Mouse (Mus musculus) neural tube, embryonic 11.5 days (tissue): ENCODE measurements around the gene Plbd1. TPM values are rescaled to one million over a fixed set of nuclear protein-coding genes. Genes with fewer than 3 reads are reported as not detected.

Experiments used
- ATAC-seq: fragments of 200-750 bp; cut with Nextera tagmentation; 2 replicates; pipeline ENCODE4 v1.8.0; 2017; ENCODE audit warnings: moderate number of reproducible peaks, mild to moderate bottlenecking, moderate TSS enrichment, moderate library complexity; ENCODE audit not compliant: insufficient read depth, low FRiP score, low TSS enrichment
- DNase-seq: peaks from one replicate; pipeline ENCODE4 v3.0.0-alpha.2; 2015; ENCODE audit warnings: low spot score
- H3K27ac ChIP-seq: fragments of 300-500 bp; sonication (generic); 2 replicates; pipeline ENCODE4 v1.5.1; 2014; ENCODE audit warnings: low read depth, mild to moderate bottlenecking, low read length
- H3K27me3 ChIP-seq: fragments of 300-500 bp; sonication (generic); 2 replicates; pipeline ENCODE4 v1.6.1; 2014; ENCODE audit warnings: mild to moderate bottlenecking, low read length, mixed read lengths; ENCODE audit not compliant: control insufficient read depth, insufficient read depth
- H3K36me3 ChIP-seq: fragments of 300-500 bp; sonication (generic); 2 replicates; pipeline ENCODE4 v1.6.1; 2014; ENCODE audit warnings: mild to moderate bottlenecking, low read length, moderate library complexity, mixed read lengths; ENCODE audit not compliant: control insufficient read depth, insufficient read depth
- H3K4me1 ChIP-seq: fragments of 300-500 bp; sonication (generic); 2 replicates; pipeline ENCODE4 v1.6.1; 2014; ENCODE audit warnings: low read length, mixed read lengths; ENCODE audit not compliant: control insufficient read depth, insufficient read depth
- H3K4me2 ChIP-seq: fragments of 300-500 bp; sonication (generic); 2 replicates; pipeline ENCODE4 v1.6.1; 2014; ENCODE audit warnings: low read depth, mild to moderate bottlenecking, moderate library complexity
- H3K4me3 ChIP-seq: fragments of 300-500 bp; sonication (generic); 2 replicates; pipeline ENCODE4 v1.5.1; 2014; ENCODE audit warnings: low read depth, low read length
- H3K9ac ChIP-seq: fragments of 300-500 bp; sonication (generic); 2 replicates; pipeline ENCODE4 v1.6.1; 2014; ENCODE audit warnings: mild to moderate bottlenecking, low read length
- H3K9me3 ChIP-seq: fragments of 300-500 bp; sonication (generic); 2 replicates; pipeline ENCODE4 v1.6.1; 2016; ENCODE audit warnings: low read length; ENCODE audit not compliant: control insufficient read depth
- WGBS: fragments of 180-500 bp; shearing (Covaris S2); extraction: QIAGEN DNeasy Blood & Tissue Kit; methylation state at CpG from one replicate; pipeline ENCODE4 v1.1.7; 2014; 5-methylcytosine and 5-hydroxymethylcytosine counted together
- polyA plus RNA-seq: library from polyadenylated mRNA; unstranded; fragments of >200 nt; fragmentation: Nextera tagmentation; extraction: Ambion mirVana; gene quantifications from 2 replicates; pipeline ENCODE4 v1.2.1, GENCODE M21; 2014

Plbd1 gene
- polyA plus RNA-seq, 1 experiment from 2014 or later = 2.0 TPM

DNA sequence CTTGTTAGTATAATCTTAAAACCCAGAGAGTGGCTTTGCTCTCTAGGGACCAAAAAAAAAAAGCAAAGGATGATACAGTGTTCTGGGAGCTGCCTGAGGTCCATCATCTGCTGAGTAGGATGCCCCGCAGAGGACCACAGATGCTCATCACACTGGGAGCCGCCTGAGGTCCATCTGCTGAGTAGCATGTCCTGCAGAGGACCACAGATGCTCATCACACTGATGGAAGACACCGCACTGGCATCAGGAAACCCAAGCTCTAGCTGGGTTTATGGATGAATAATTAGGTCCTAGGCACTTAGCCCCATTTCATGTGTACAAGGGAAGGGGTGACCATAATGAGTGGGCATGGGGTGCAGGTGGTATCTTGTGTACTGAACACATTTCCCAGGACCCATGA is 47.6 kb downstream of the Plbd1 start:
- Histone ChIP-seq H3K4me3 (no peak overlapping the region), H3K9me3 (no peaks in the 10 kb centered on the region), H3K4me2 (no peak overlapping the region), H3K36me3 (peaks cover 8% of the 10 kb centered on the region), H3K27me3 (no peaks in the 10 kb centered on the region), H3K9ac (no peak overlapping the region), H3K27ac (no peak overlapping the region), H3K4me1 (no peaks in the 10 kb centered on the region)
- 75% methylated on average over 3 of the region's 3 CpGs for WGBS
- ATAC-seq (no peak), DNase-seq (no peak)

GRCm38 (mm10) chr6:136612312-136612711 is 49.4 kb downstream of the Plbd1 start:
- peaks cover 11% of the 10 kb centered on the region for H3K36me3 ChIP-seq
- H3K9ac ChIP-seq = no peak overlapping the region
- H3K4me2 ChIP-seq = no peak overlapping the region
- H3K4me3 ChIP-seq = no peak overlapping the region
- no peaks in the 10 kb centered on the region for H3K9me3 ChIP-seq
- no peaks in the 10 kb centered on the region for H3K4me1 ChIP-seq
- no peak for DNase-seq
- H3K27ac ChIP-seq = no peak overlapping the region
- no peak for ATAC-seq
- H3K27me3 ChIP-seq = no peaks in the 10 kb centered on the region
- 96% methylated on average over 3 of the region's 3 CpGs for WGBS

DNA sequence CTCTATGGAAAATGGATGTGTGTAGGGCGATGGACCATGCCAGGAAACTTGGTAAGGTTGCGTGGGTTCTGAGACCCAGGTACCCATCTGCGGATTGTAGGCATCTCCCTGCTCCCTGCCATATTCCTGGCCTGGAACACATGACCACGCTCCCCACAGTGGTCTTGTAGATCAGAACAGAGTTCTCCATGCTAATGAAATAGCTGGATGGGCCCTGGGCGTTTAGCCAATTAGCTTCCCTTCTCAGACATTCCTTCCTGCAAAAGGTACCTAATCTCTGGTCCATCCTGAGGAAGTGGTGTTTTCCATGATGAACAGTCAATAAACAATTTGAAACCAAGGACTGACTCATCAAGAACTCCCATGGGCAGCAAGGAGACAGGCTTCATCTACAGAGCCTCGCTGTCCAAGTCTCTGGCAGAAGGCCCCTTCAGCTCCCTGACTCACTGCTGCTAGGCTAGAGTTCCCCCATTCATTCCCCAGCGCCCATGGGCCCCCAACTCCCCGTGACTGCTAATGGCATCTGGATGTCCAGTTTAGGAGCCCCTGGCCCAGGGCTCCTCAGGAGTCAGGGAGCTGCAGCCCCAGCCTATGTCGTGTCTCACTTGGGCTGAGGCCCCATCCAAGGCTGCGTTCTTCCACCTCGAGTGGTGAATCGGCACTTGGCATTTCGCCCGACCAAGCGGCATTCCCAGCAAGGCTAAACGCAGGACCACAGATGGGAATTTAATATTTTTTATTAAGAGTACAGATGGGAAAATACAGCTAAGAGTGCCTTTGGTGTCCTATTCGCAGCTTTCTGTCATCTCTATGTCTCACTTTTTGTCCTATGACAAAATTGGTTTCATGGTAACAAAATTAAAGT is 50.1 kb downstream of the Plbd1 start:
- Histone ChIP-seq H3K36me3 (peaks cover 12% of the 10 kb centered on the region), H3K4me3 (no peak overlapping the region), H3K27ac (no peak overlapping the region), H3K27me3 (no peaks in the 10 kb centered on the region), H3K4me2 (no peak overlapping the region), H3K9me3 (no peaks in the 10 kb centered on the region), H3K4me1 (no peaks in the 10 kb centered on the region), H3K9ac (no peak overlapping the region)
- ATAC-seq (no peak), DNase-seq (no peak)
- 97% methylated on average over 17 of the region's 17 CpGs for WGBS

DNA sequence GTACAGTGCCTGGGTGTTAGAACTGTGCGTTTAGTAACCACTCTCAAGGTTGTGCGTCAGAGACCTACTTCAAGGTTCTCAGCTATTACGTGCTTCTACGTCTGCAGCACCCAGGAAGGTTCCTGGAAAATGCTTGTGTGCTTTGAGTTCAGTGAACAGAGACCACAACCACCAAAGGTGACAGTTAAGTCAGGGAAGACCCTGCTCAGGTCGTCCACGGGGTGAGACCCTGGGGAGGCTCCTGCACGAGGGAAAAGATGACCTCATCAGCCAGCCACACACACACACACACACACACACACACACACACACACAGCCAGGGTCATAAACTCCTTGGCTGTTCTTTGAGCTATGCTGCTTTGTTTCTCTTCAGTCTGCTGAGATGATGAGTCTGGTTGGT is 59.1 kb downstream of the Plbd1 start:
- H3K36me3 ChIP-seq = peaks cover 32% of the 10 kb centered on the region
- no peak overlapping the region for H3K4me2 ChIP-seq
- no peak for ATAC-seq
- no peak for DNase-seq
- no peaks in the 10 kb centered on the region for H3K27me3 ChIP-seq
- H3K9ac ChIP-seq = no peak overlapping the region
- H3K4me3 ChIP-seq = no peak overlapping the region
- no peaks in the 10 kb centered on the region for H3K9me3 ChIP-seq
- H3K4me1 ChIP-seq = no peaks in the 10 kb centered on the region
- WGBS = 83% methylated on average over 7 of the region's 7 CpGs
- H3K27ac ChIP-seq = no peak overlapping the region

GRCm38 (mm10) chr6:136594541-136594940 is 67.2 kb downstream of the Plbd1 start:
- no peaks in the 10 kb centered on the region for H3K4me1 ChIP-seq
- no peak overlapping the region for H3K27ac ChIP-seq
- H3K36me3 ChIP-seq = peaks cover 15% of the 10 kb centered on the region
- H3K4me3 ChIP-seq = no peak overlapping the region
- no peak for ATAC-seq
- no peaks in the 10 kb centered on the region for H3K9me3 ChIP-seq
- H3K27me3 ChIP-seq = no peaks in the 10 kb centered on the region
- WGBS = 90% methylated on average over 4 of the region's 4 CpGs
- no peak for DNase-seq
- no peak overlapping the region for H3K4me2 ChIP-seq
- H3K9ac ChIP-seq = no peak overlapping the region

- DNase-seq (no peak), ATAC-seq (no peak)
- no peaks in the 10 kb centered on the region for H3K4me1 ChIP-seq
- H3K27ac ChIP-seq = no peak overlapping the region
- WGBS = 90% methylated on average over 4 of the region's 4 CpGs
- H3K4me3 ChIP-seq = no peak overlapping the region
- no peaks in the 10 kb centered on the region for H3K27me3 ChIP-seq
- H3K9ac ChIP-seq = no peak overlapping the region
- peaks cover 19% of the 10 kb centered on the region for H3K36me3 ChIP-seq
- H3K9me3 ChIP-seq = no peaks in the 10 kb centered on the region
- H3K4me2 ChIP-seq = no peak overlapping the region
Observed at GRCm38 (mm10) chr6:136590739-136591138, 71.0 kb downstream of the Plbd1 start.

GRCm38 (mm10) chr6:136566002-136566401 is 95.7 kb downstream of the Plbd1 start:
- peaks cover 27% of the 10 kb centered on the region for H3K36me3 ChIP-seq
- 92% methylated on average over 5 of the region's 5 CpGs for WGBS
- H3K4me2 ChIP-seq = no peak overlapping the region
- DNase-seq (no peak), ATAC-seq (no peak)
- H3K27ac ChIP-seq = no peak overlapping the region
- H3K9me3 ChIP-seq = no peaks in the 10 kb centered on the region
- no peak overlapping the region for H3K9ac ChIP-seq
- H3K4me1 ChIP-seq = no peaks in the 10 kb centered on the region
- H3K4me3 ChIP-seq = no peak overlapping the region
- H3K27me3 ChIP-seq = no peaks in the 10 kb centered on the region

Other genes with a start within 250 kb of the Plbd1 start
- not detected in 2 replicates for gene E330021D16Rik, start 246.4 kb downstream of the Plbd1 start, polyA plus RNA-seq
- 51.1 and 56.4 TPM in 2 replicates for gene Atf7ip, start 155.8 kb downstream of the Plbd1 start, polyA plus RNA-seq
- gene Gucy2c, start 119.8 kb upstream of the Plbd1 start, polyA plus RNA-seq = 0.30 and 0.40 TPM in 2 replicates
- 0.61 and 1.0 TPM in 2 replicates for gene Hist4h4, start 142.5 kb upstream of the Plbd1 start, polyA plus RNA-seq
- 81.5 and 88.1 TPM in 2 replicates for gene H2afj, start 146.3 kb upstream of the Plbd1 start, polyA plus RNA-seq
- 0.94 and 1.3 TPM in 2 replicates for gene BC049715, start 165.7 kb upstream of the Plbd1 start, polyA plus RNA-seq
- gene Wbp11, start 166.3 kb upstream of the Plbd1 start, polyA plus RNA-seq = 150 and 154 TPM in 2 replicates
- 0.50 and 1.0 TPM in 2 replicates for gene Smco3, start 173.5 kb upstream of the Plbd1 start, polyA plus RNA-seq
- gene Art4, start 195.8 kb upstream of the Plbd1 start, polyA plus RNA-seq = 1.0 and 1.6 TPM in 2 replicates
- 8.3 and 10.3 TPM in 2 replicates for gene Mgp, start 213.9 kb upstream of the Plbd1 start, polyA plus RNA-seq